Mouse (Mus musculus): ENCODE results near the gene Hax1. TPM values are rescaled to one million over a fixed set of nuclear protein-coding genes. Genes with fewer than 3 reads are reported as not detected.

Hax1 gene
- polyA plus RNA-seq, 1 experiment from 2014 or later, result 114 TPM

DNA sequence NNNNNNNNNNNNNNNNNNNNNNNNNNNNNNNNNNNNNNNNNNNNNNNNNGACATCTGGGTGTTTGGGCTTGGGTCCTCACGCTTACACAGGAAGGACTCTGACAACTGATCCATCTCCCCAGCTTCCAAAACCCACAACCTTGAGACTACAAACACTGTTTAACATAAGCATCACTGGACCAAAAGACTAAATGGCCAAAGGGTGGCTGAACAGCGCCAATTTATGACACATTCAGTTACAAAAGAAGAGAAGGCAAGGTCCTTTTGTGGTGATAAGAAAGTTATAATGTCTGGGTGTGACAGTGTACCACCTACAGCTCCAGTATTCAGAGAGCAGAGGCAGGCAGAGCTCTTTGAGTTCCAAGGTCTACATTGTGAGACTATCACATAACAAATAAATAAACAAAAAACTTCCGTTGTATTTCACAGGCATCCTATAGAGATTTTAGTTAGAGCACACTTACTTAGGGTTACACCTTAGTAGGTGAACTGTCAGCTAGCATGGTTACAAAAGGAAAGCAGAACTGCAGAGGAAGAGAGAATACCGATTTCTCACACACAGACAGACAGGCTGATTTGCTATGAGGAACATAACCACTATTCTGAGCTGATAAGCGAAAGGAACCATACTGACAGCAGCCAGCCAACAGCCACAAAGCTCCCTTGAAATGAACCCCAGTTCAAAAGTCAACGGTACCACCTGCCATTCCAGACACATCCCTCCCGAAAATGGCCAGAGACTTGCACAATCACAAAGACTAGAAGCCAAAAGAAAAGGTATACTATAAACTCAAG lies 42.2 kb downstream of the Hax1 start:
- WGBS, result 96% methylated on average over 7 of the region's 7 CpGs
- Histone ChIP-seq H3K27ac (ENCODE audit: low read depth, low read length) (no peak overlapping the region), H3K9ac (ENCODE audit: low read depth, low read length) (no peak overlapping the region), H3K9me3 (ENCODE audit: control insufficient read depth, low read length) (no peaks in the 10 kb centered on the region), H3K4me2 (ENCODE audit: low read length) (no peak overlapping the region), H3K27me3 (replicated peaks; ENCODE audit: control insufficient read depth, insufficient read depth, low read length) (no peaks in the 10 kb centered on the region), H3K36me3 (ENCODE audit: control insufficient read depth, insufficient read depth, low read length) (peaks cover 48% of the 10 kb centered on the region), H3K4me3 (ENCODE audit: low read length) (no peak overlapping the region), H3K4me1 (ENCODE audit: control insufficient read depth, insufficient read depth, low read depth, low read length) (peaks cover 28% of the 10 kb centered on the region)
- ATAC-seq, result no peak

- H3K4me3 ChIP-seq (ENCODE audit: low read length), result no peak overlapping the region
- H3K27ac ChIP-seq (ENCODE audit: low read depth, low read length), result no peak overlapping the region
- no peak overlapping the region for H3K9ac ChIP-seq (ENCODE audit: low read depth, low read length)
- WGBS, result 1% methylated on average over 4 of the region's 4 CpGs
- H3K4me2 ChIP-seq (ENCODE audit: low read length), result no peak overlapping the region
- no peaks in the 10 kb centered on the region for H3K9me3 ChIP-seq (ENCODE audit: control insufficient read depth, low read length)
- no peaks in the 10 kb centered on the region for H3K27me3 ChIP-seq (replicated peaks; ENCODE audit: control insufficient read depth, insufficient read depth, low read length)
- H3K36me3 ChIP-seq (ENCODE audit: control insufficient read depth, insufficient read depth, low read length), result peaks cover 77% of the 10 kb centered on the region
- peaks cover 1% of the 10 kb centered on the region for H3K4me1 ChIP-seq (ENCODE audit: control insufficient read depth, insufficient read depth, low read depth, low read length)
- peak; percentile 59; the same call in 1 of the 2 replicates for ATAC-seq
Observed at GRCm38 (mm10) chr3:89953420-89953819, 45.2 kb downstream of the Hax1 start.

DNA sequence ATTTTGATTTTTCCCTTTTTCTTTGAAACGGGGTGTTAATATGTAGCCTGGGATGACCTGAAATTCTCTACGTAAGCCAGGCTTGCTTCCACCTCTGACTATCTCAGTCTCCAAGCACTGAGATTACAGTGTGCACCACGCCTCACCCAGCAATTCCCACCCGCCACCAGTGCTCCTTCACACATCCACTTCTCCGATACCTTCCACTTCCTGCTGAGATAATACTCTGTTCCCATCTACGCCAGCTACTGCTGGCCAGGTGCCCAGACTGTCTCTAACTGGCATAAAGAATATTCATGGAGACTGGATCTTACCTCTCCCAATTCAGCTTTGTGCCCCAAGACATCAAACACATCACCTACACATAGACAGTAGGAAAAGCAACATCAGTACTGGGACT lies 49.9 kb downstream of the Hax1 start:
- ATAC-seq, result no peak
- no peaks in the 10 kb centered on the region for H3K4me1 ChIP-seq (ENCODE audit: control insufficient read depth, insufficient read depth, low read depth, low read length)
- H3K9ac ChIP-seq (ENCODE audit: low read depth, low read length), result no peak overlapping the region
- H3K27ac ChIP-seq (ENCODE audit: low read depth, low read length), result no peak overlapping the region
- WGBS, result 81% methylated on average over 6 of the region's 6 CpGs
- no peaks in the 10 kb centered on the region for H3K9me3 ChIP-seq (ENCODE audit: control insufficient read depth, low read length)
- H3K4me2 ChIP-seq (ENCODE audit: low read length), result no peak overlapping the region
- H3K4me3 ChIP-seq (ENCODE audit: low read length), result no peak overlapping the region
- no peaks in the 10 kb centered on the region for H3K27me3 ChIP-seq (replicated peaks; ENCODE audit: control insufficient read depth, insufficient read depth, low read length)
- peaks cover 87% of the 10 kb centered on the region for H3K36me3 ChIP-seq (ENCODE audit: control insufficient read depth, insufficient read depth, low read length)

DNA sequence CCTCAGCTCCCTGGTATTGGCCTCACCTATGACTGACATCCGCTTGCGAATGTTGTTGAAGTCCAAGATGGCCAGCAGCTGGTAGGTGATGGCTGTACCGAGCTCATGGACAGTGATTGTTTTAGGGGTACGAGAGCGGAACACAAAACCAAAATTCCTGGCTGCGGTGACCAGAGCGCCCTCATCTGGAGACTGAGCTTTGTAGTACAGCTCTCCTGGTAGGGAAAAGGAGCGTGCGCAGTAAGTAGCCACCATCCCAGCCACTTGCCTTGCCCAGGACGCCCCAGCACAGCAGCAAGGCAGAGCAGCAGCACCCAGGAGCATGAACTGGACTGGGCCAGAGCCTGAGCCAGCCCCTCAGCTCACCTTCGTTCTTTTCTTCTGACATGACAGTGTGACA lies 50.6 kb downstream of the Hax1 start:
- Histone ChIP-seq H3K4me1 (ENCODE audit: control insufficient read depth, insufficient read depth, low read depth, low read length) (no peaks in the 10 kb centered on the region), H3K27me3 (replicated peaks; ENCODE audit: control insufficient read depth, insufficient read depth, low read length) (no peaks in the 10 kb centered on the region), H3K4me3 (ENCODE audit: low read length) (no peak overlapping the region), H3K9me3 (ENCODE audit: control insufficient read depth, low read length) (no peaks in the 10 kb centered on the region), H3K4me2 (ENCODE audit: low read length) (no peak overlapping the region), H3K36me3 (ENCODE audit: control insufficient read depth, insufficient read depth, low read length) (peaks cover 88% of the 10 kb centered on the region), H3K9ac (ENCODE audit: low read depth, low read length) (no peak overlapping the region), H3K27ac (ENCODE audit: low read depth, low read length) (no peak overlapping the region)
- ATAC-seq, result no peak
- WGBS, result 88% methylated on average over 11 of the region's 11 CpGs

Small RNAs within 50 kb of the gene (microRNA-seq; reads per million reads assigned to microRNA genes)
- gene Mir7669, result 1.0 reads per million

Other genes starting within 250 kb of the Hax1 start
- 23.5 and 27.7 TPM in 2 replicates for gene Chrnb2, start 234.1 kb downstream of the Hax1 start, polyA plus RNA-seq (2015; fragmentation: Nextera tagmentation; extraction: Ambion mirVana)
- gene Ube2q1, start 225.2 kb downstream of the Hax1 start, polyA plus RNA-seq (2015; fragmentation: Nextera tagmentation; extraction: Ambion mirVana), result 9.7 and 10.5 TPM in 2 replicates
- 1.2 and 1.4 TPM in 2 replicates for gene She, start 167.4 kb downstream of the Hax1 start, polyA plus RNA-seq (2015; fragmentation: Nextera tagmentation; extraction: Ambion mirVana)
- 1.1 and 1.2 TPM in 2 replicates for gene Il6ra, start 85.6 kb downstream of the Hax1 start, polyA plus RNA-seq (2015; fragmentation: Nextera tagmentation; extraction: Ambion mirVana)
- gene Atp8b2, start 35.3 kb downstream of the Hax1 start, polyA plus RNA-seq (2015; fragmentation: Nextera tagmentation; extraction: Ambion mirVana), result 15.1 and 15.5 TPM in 2 replicates
- gene 4933434E20Rik, start 52.9 kb upstream of the Hax1 start, polyA plus RNA-seq (2015; fragmentation: Nextera tagmentation; extraction: Ambion mirVana), result 207 TPM in 2 replicates
- 105 and 122 TPM in 2 replicates for gene Ubap2l, start 53.8 kb upstream of the Hax1 start, polyA plus RNA-seq (2015; fragmentation: Nextera tagmentation; extraction: Ambion mirVana)
- gene Tpm3, start 73.9 kb upstream of the Hax1 start, polyA plus RNA-seq (2015; fragmentation: Nextera tagmentation; extraction: Ambion mirVana), result 343 and 357 TPM in 2 replicates
- 0.26 and 0.30 TPM in 2 replicates for gene Nup210l, start 105.4 kb upstream of the Hax1 start, polyA plus RNA-seq (2015; fragmentation: Nextera tagmentation; extraction: Ambion mirVana)
- gene Rps27, start 214.9 kb upstream of the Hax1 start, polyA plus RNA-seq (2015; fragmentation: Nextera tagmentation; extraction: Ambion mirVana), result 626 and 662 TPM in 2 replicates
- 21.7 and 24.1 TPM in 2 replicates for gene Rab13, start 214.9 kb upstream of the Hax1 start, polyA plus RNA-seq (2015; fragmentation: Nextera tagmentation; extraction: Ambion mirVana)
- gene Jtb, start 232.8 kb upstream of the Hax1 start, polyA plus RNA-seq (2015; fragmentation: Nextera tagmentation; extraction: Ambion mirVana), result 93.4 and 97.0 TPM in 2 replicates
- 2.0 and 2.2 TPM in 2 replicates for gene Creb3l4, start 244.7 kb upstream of the Hax1 start, polyA plus RNA-seq (2015; fragmentation: Nextera tagmentation; extraction: Ambion mirVana)
- 40.3 and 54.2 TPM in 2 replicates for gene Slc39a1, start 249.4 kb upstream of the Hax1 start, polyA plus RNA-seq (2015; fragmentation: Nextera tagmentation; extraction: Ambion mirVana)

Data from hindbrain, embryonic 16.5 days (tissue).